Mouse (Mus musculus): ENCODE results near the gene Gprin3.

Gene Gprin3

GRCm38 (mm10) chr6:59425824-59426533, at the start of gene Gprin3:
Gprin3 (minus strand) TSS chr6:59426294.
- DNase-seq (ENCODE audit: low spot score in 2 of 2): peak; percentile 38 to 44

- DNase-seq (ENCODE audit: low spot score in 2 of 2): no peak
Measured at GRCm38 (mm10) chr6:59458861-59459260, 32.8 kb upstream of the Gprin3 start.

GRCm38 (mm10) chr6:59456116-59456515, 30.0 kb upstream of the Gprin3 start:
- DNase-seq (ENCODE audit: low spot score in 2 of 2): no peak

GRCm38 (mm10) chr6:59451348-59451747, 25.3 kb upstream of the Gprin3 start:
- DNase-seq (ENCODE audit: low spot score in 2 of 2): no peak

- DNase-seq (ENCODE audit: low spot score in 2 of 2): no peak
Measured at GRCm38 (mm10) chr6:59445101-59445503, 19.0 kb upstream of the Gprin3 start.

- DNase-seq (ENCODE audit: low spot score in 2 of 2): no peak
Measured at GRCm38 (mm10) chr6:59435906-59436305, 9.8 kb upstream of the Gprin3 start.

- no peak for DNase-seq (ENCODE audit: low spot score in 2 of 2)
Measured at GRCm38 (mm10) chr6:59433116-59433515, 7.0 kb upstream of the Gprin3 start.

- no peak for DNase-seq (ENCODE audit: low spot score in 2 of 2)
Measured at GRCm38 (mm10) chr6:59426534-59426885, 416 bp upstream of the Gprin3 start.

GRCm38 (mm10) chr6:59424871-59425740, 988 bp downstream of the Gprin3 start:
- DNase-seq (ENCODE audit: low spot score in 2 of 2): no peak

- DNase-seq (ENCODE audit: low spot score in 2 of 2): no peak
Measured at GRCm38 (mm10) chr6:59423836-59424235, 2.3 kb downstream of the Gprin3 start.

- DNase-seq (ENCODE audit: low spot score in 2 of 2): no peak
Measured at GRCm38 (mm10) chr6:59419264-59419663, 6.8 kb downstream of the Gprin3 start.

GRCm38 (mm10) chr6:59418659-59419058, 7.4 kb downstream of the Gprin3 start:
- DNase-seq (ENCODE audit: low spot score in 2 of 2): no peak

- DNase-seq (ENCODE audit: low spot score in 2 of 2): no peak
Measured at GRCm38 (mm10) chr6:59414816-59415215, 11.3 kb downstream of the Gprin3 start.

- DNase-seq (ENCODE audit: low spot score in 2 of 2): peak in 1 of 2 experiments; percentile 3
Measured at GRCm38 (mm10) chr6:59412417-59413346, 13.4 kb downstream of the Gprin3 start.

GRCm38 (mm10) chr6:59409001-59409700, 16.9 kb downstream of the Gprin3 start:
- DNase-seq (ENCODE audit: low spot score in 2 of 2): no peak

- no peak for DNase-seq (ENCODE audit: low spot score in 2 of 2)
Measured at GRCm38 (mm10) chr6:59407482-59407997, 18.6 kb downstream of the Gprin3 start.

GRCm38 (mm10) chr6:59390208-59390607, 35.9 kb downstream of the Gprin3 start:
- no peak for DNase-seq (ENCODE audit: low spot score in 2 of 2)

- DNase-seq (ENCODE audit: low spot score in 2 of 2): no peak
Measured at GRCm38 (mm10) chr6:59365300-59365699, 60.8 kb downstream of the Gprin3 start.

GRCm38 (mm10) chr6:59363282-59363681, 62.8 kb downstream of the Gprin3 start:
- no peak for DNase-seq (ENCODE audit: low spot score in 2 of 2)

- no peak for DNase-seq (ENCODE audit: low spot score in 2 of 2)
Measured at GRCm38 (mm10) chr6:59354943-59355342, 71.2 kb downstream of the Gprin3 start.
